Mouse (Mus musculus): ENCODE measurements around the gene Cenpb. TPM values are rescaled to one million over a fixed set of nuclear protein-coding genes. Genes with fewer than 3 reads are reported as not detected.
"Not testable (repeated sequence)": the region's sequence is repeated elsewhere in the genome, so short reads cannot be mapped to it uniquely, and the experiment has no call there.

Gene Cenpb
- total RNA-seq (2021): 10 to 100 TPM; 72.3 to 78.8 TPM
- long read RNA-seq, experiment 1, full-length matches to known transcripts: 74 of 74 reads
- long read RNA-seq, experiment 1, partial matches to known transcripts: 0 of 74 reads
- long read RNA-seq, experiment 1, other reads (novel, unspliced or antisense): 0 of 74 reads
- long read RNA-seq, experiment 2, full-length matches to known transcripts: 111 of 112 reads
- long read RNA-seq, experiment 2, partial matches to known transcripts: 0 of 112 reads
- long read RNA-seq, experiment 2, other reads (novel, unspliced or antisense): 1 of 112 reads

GRCm38 (mm10) chr2:131179990-131180587, at the start of gene Cenpb:
TSS of gene Cenpb (minus strand) at chr2:131180067.
- Histone ChIP-seq H3K27ac (peak within 1 kb of the TSS; percentile 98), H3K4me3 (peak within 1 kb of the TSS; percentile 90)
- peak; percentile 81 to 85 for DNase-seq (ENCODE audit: low spot score in 2 of 2)
- peak; percentile 71 for TF ChIP-seq CTCF (conservative IDR thresholded peaks at IDR 0.05)

GRCm38 (mm10) chr2:131227243-131227642, 47.4 kb upstream of the Cenpb start:
- H3K27ac ChIP-seq: no peak overlapping the region
- DNase-seq (ENCODE audit: low spot score in 2 of 2): no peak
- H3K4me3 ChIP-seq: no peak overlapping the region
- no peak for TF ChIP-seq CTCF (conservative IDR thresholded peaks at IDR 0.05)

- not testable (repeated sequence) for DNase-seq (ENCODE audit: low spot score in 2 of 2); H3K27ac ChIP-seq; H3K4me3 ChIP-seq
Measured at GRCm38 (mm10) chr2:131226669-131227068, 46.8 kb upstream of the Cenpb start.

- Histone ChIP-seq H3K27ac (no peak overlapping the region), H3K4me3 (no peak overlapping the region)
- no peak for DNase-seq (ENCODE audit: low spot score in 2 of 2)
- TF ChIP-seq CTCF (conservative IDR thresholded peaks at IDR 0.05): no peak
Measured at GRCm38 (mm10) chr2:131225178-131225577, 45.3 kb upstream of the Cenpb start.

GRCm38 (mm10) chr2:131223569-131223968, 43.7 kb upstream of the Cenpb start:
- TF ChIP-seq CTCF (conservative IDR thresholded peaks at IDR 0.05): no peak
- Histone ChIP-seq H3K27ac (no peak overlapping the region), H3K4me3 (no peak overlapping the region)
- no peak for DNase-seq (ENCODE audit: low spot score in 2 of 2)

- Histone ChIP-seq H3K4me3 (no peak overlapping the region), H3K27ac (no peak overlapping the region)
- DNase-seq (ENCODE audit: low spot score in 2 of 2): no peak
- TF ChIP-seq CTCF (conservative IDR thresholded peaks at IDR 0.05): no peak
Measured at GRCm38 (mm10) chr2:131222562-131222961, 42.7 kb upstream of the Cenpb start.

GRCm38 (mm10) chr2:131221853-131222515, 42.1 kb upstream of the Cenpb start:
- no peak for TF ChIP-seq CTCF (conservative IDR thresholded peaks at IDR 0.05)

GRCm38 (mm10) chr2:131220030-131220429, 40.2 kb upstream of the Cenpb start:
- no peak for DNase-seq (ENCODE audit: low spot score in 2 of 2)
- TF ChIP-seq CTCF (conservative IDR thresholded peaks at IDR 0.05): no peak
- Histone ChIP-seq H3K27ac (no peak overlapping the region), H3K4me3 (no peak overlapping the region)

More at GRCm38 (mm10) chr2:131221853-131222515, 42.1 kb upstream of the Cenpb start:
- H3K4me3 ChIP-seq: no peak overlapping the region
- DNase-seq (ENCODE audit: low spot score in 2 of 2): no peak
- H3K27ac ChIP-seq: no peak overlapping the region

- TF ChIP-seq CTCF (conservative IDR thresholded peaks at IDR 0.05): no peak
Measured at GRCm38 (mm10) chr2:131215941-131216858, 36.3 kb upstream of the Cenpb start.

GRCm38 (mm10) chr2:131213773-131214172, 33.9 kb upstream of the Cenpb start:
- no peak overlapping the region for H3K4me3 ChIP-seq
- no peak for DNase-seq (ENCODE audit: low spot score in 2 of 2)
- H3K27ac ChIP-seq: no peak overlapping the region
- TF ChIP-seq CTCF (conservative IDR thresholded peaks at IDR 0.05): no peak

More at GRCm38 (mm10) chr2:131215941-131216858, 36.3 kb upstream of the Cenpb start:
- Histone ChIP-seq H3K27ac (no peak overlapping the region), H3K4me3 (no peak overlapping the region)
- DNase-seq (ENCODE audit: low spot score in 2 of 2): no peak

- TF ChIP-seq CTCF (conservative IDR thresholded peaks at IDR 0.05): no peak
- H3K27ac ChIP-seq: peak overlapping the region; percentile 100
- DNase-seq (ENCODE audit: low spot score in 2 of 2): no peak
Measured at GRCm38 (mm10) chr2:131211026-131211615, 31.3 kb upstream of the Cenpb start.

More at GRCm38 (mm10) chr2:131211026-131211615, 31.3 kb upstream of the Cenpb start:
- peak overlapping the region; percentile 71 for H3K4me3 ChIP-seq

Data from layer of hippocampus, adult 2 months (tissue).